Mouse (Mus musculus) ES-Bruce4 (cell line): Measurements from ENCODE around the gene Cnnm3.

ENCODE experiments used
- CTCF ChIP-seq: IDR thresholded peaks from one replicate; pipeline ENCODE4 v1.8.1; 2011; ENCODE audit warnings: low read depth, low read length
- EP300 ChIP-seq: IDR thresholded peaks from 2 replicates; pipeline ENCODE4 v1.6.1; 2011; ENCODE audit warnings: low read depth, low read length; ENCODE audit not compliant: insufficient read depth
- POLR2A ChIP-seq: IDR thresholded peaks from one replicate; pipeline ENCODE4 v1.8.1; 2011; ENCODE audit warnings: low read length; ENCODE audit not compliant: insufficient read depth

- TF ChIP-seq CTCF = no peak
- TF ChIP-seq POLR2A = no peak
- no peak for TF ChIP-seq EP300
Measured at GRCm38 (mm10) chr1:36538727-36539126, 27.1 kb downstream of the Cnnm3 start.
